Mouse (Mus musculus): ENCODE data around the gene Mbl1.

Gene Mbl1

GRCm38 (mm10) chr14:41185059-41185821 lies 34.0 kb downstream of the Mbl1 start, which contains the start of gene Sftpd:
Sftpd (minus strand) TSS chr14:41185149.
- no peak for ATAC-seq (ENCODE audit: insufficient number of reproducible peaks, low FRiP score, low TSS enrichment)

- no peak for ATAC-seq (ENCODE audit: insufficient number of reproducible peaks, low FRiP score, low TSS enrichment)
Measured at GRCm38 (mm10) chr14:41189496-41189895, 38.2 kb downstream of the Mbl1 start.

GRCm38 (mm10) chr14:41198037-41198730 lies 46.9 kb downstream of the Mbl1 start:
- ATAC-seq (ENCODE audit: insufficient number of reproducible peaks, low FRiP score, low TSS enrichment), result no peak
